ENCODE assay signal across 8 mouse cellular contexts in the genomic region with DNA sequence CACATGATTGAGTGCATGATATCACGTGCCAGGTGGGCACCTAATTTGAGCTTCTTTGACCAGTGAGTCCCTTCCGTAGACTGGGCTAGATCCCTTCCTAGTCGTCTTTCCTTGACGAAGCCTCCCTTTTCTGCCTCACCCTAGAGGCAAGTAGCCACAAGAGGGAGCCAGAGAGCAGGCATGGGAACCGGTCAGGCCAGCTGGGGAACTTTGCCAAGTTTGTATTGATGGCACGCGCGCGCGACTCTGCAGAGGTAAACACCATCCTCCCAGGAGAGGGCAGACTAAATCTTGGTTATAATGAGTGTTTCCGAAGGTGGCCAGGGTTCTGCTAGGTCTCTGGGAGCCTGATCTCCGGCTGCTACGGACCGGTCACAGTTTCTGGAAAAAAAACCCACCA. TPM values are rescaled to one million over a fixed set of nuclear protein-coding genes. Genes with fewer than 3 reads are reported as not detected.
DNase-seq lines count a peak whose midpoint lies in the region; ATAC-seq lines count a peak whose summit lies in the region.

No protein-coding gene starts in this region.

- H3K4me1 ChIP-seq in intestine, embryonic 14.5 days (replicated peaks; ENCODE audit: control insufficient read depth, insufficient read depth, low read length), result 0 out of 2 replicates have a peak, but pooled peaks cover 3% of the 10 kb centered on the region

- peak; percentile 53 for ATAC-seq in intestine, embryonic 14.5 days (replicated peaks; ENCODE audit: low FRiP score, low TSS enrichment, low read depth)
- peak; percentile 88 for ATAC-seq in megakaryocyte-erythroid progenitor cell, adult 5-6 weeks (replicated peaks; ENCODE audit: low FRiP score, low TSS enrichment, poor library complexity, severe bottlenecking)
- no peak for ATAC-seq in inflammation-experienced regulatory T-cells, adult 6 months

- no peaks in the 10 kb centered on the region for H3K36me3 ChIP-seq in intestine, embryonic 14.5 days (ENCODE audit: control insufficient read depth, insufficient read depth, low read length)

- no peak overlapping the region; the same call in 1 of the 2 replicates for H3K4me3 ChIP-seq in intestine, embryonic 14.5 days (ENCODE audit: low read depth, low read length)

- no peak overlapping the region for H3K9ac ChIP-seq in intestine, embryonic 14.5 days (ENCODE audit: low read length)

- H3K27me3 ChIP-seq in intestine, embryonic 14.5 days (replicated peaks; ENCODE audit: control insufficient read depth, insufficient read depth, low read length), result peaks cover 23% of the 10 kb centered on the region

- WGBS in intestine, embryonic 14.5 days, result 1% methylated on average over 14 of the region's 14 CpGs

- peak overlapping the region; percentile 44 for H3K4me2 ChIP-seq in intestine, embryonic 14.5 days (ENCODE audit: low read length)

- peak; percentile 89 for DNase-seq in adrenal gland, adult 2 months
- peak; percentile 97 for DNase-seq in embryo, embryonic 10.5 days (ENCODE audit: low spot score)
- peak; percentile 81 for DNase-seq in gastrocnemius, postnatal 25 days
- peak; percentile 99 for DNase-seq in intestine, embryonic 14.5 days (ENCODE audit: low spot score)
- peak; percentile 90 to 96 for DNase-seq in left cerebral cortex, postnatal 10 days (ENCODE audit: extremely low spot score in 1 of 2, low spot score in 2 of 2)
- DNase-seq in right cerebral cortex, postnatal 25 days, result peak; percentile 87

- H3K27ac ChIP-seq in intestine, embryonic 14.5 days (ENCODE audit: low read depth), result no peak overlapping the region

- intact Hi-C loops in left cerebral cortex, postnatal 10 days (cut with DNase I), result loop anchor here (1.0 kb wide), 1 partner anchor 93 kb away; no protein-coding TSS in a partner anchor

- no peaks in the 10 kb centered on the region for H3K9me3 ChIP-seq in intestine, embryonic 14.5 days (ENCODE audit: control insufficient read depth, low read length)

RNA-seq across cellular contexts. Expression of a gene that starts 1.9 kb away (rescaled TPM):
- not detected for total RNA-seq in adrenal gland, adult 2 months (2021)
- 0.04 and 0.08 TPM in 2 replicates for polyA plus RNA-seq in adrenal gland, adult 2 months (2012; rRNA removed)
- total RNA-seq in gastrocnemius, postnatal 25 days (2021), result under 1 TPM in 1 of 2 experiments, not detected in 1; 0.21 TPM
- polyA plus RNA-seq in intestine, embryonic 14.5 days (2014; fragmentation: Nextera tagmentation; extraction: Ambion mirVana), result 4.1 and 5.3 TPM in 2 replicates
- total RNA-seq in left cerebral cortex, postnatal 10 days (2021), result under 1 TPM; 0.47 to 0.58 TPM
- not detected in 2 replicates for total RNA-seq in megakaryocyte-erythroid progenitor cell, adult 5-6 weeks (2014; fragmentation: Nextera tagmentation)
- total RNA-seq in megakaryocyte-erythroid progenitor cell, adult 5-6 weeks (2017), result not detected in 2 replicates
- not detected for polyA plus RNA-seq in inflammation-experienced regulatory T-cells, adult 6 months (2017; shearing (Covaris generic))

RNA-seq across cellular contexts. Expression of a gene that starts 10.7 kb away (rescaled TPM):
- total RNA-seq in adrenal gland, adult 2 months (2021), result under 1 TPM; 0.69 TPM
- 0.20 TPM in 2 replicates for polyA plus RNA-seq in adrenal gland, adult 2 months (2012; rRNA removed)
- 10 to 100 TPM in 1 of 2 experiments, 1 to 10 TPM in 1; 7.3 to 10.6 TPM for total RNA-seq in gastrocnemius, postnatal 25 days (2021)
- polyA plus RNA-seq in intestine, embryonic 14.5 days (2014; fragmentation: Nextera tagmentation; extraction: Ambion mirVana), result 3.7 and 4.0 TPM in 2 replicates
- 10 to 100 TPM; 15.5 to 17.1 TPM for total RNA-seq in left cerebral cortex, postnatal 10 days (2021)
- 0.32 TPM in 1 of 2 replicates, not detected in the other for total RNA-seq in megakaryocyte-erythroid progenitor cell, adult 5-6 weeks (2014; fragmentation: Nextera tagmentation)
- not detected in 2 replicates for total RNA-seq in megakaryocyte-erythroid progenitor cell, adult 5-6 weeks (2017)
- not detected for polyA plus RNA-seq in inflammation-experienced regulatory T-cells, adult 6 months (2017; shearing (Covaris generic))

Comparison
In these comparisons a context has a peak if more than half of its experiments do, and no peak if none do; other contexts are left out.
1. RNA of a gene that starts 10.7 kb away (total RNA-seq): 15.5 to 17.1 TPM in left cerebral cortex, postnatal 10 days and 7.3 to 10.6 TPM in gastrocnemius, postnatal 25 days; 0.69 TPM in adrenal gland, adult 2 months and 0.32 TPM in megakaryocyte-erythroid progenitor cell, adult 5-6 weeks; every median in the first group is over 4 times any median in the second.
2. Peak in every context shown above with its lines, with median percentiles within 50 percentile points of each other: DNase-seq.